Mouse (Mus musculus): ENCODE results near the gene Rims1.

Gene Rims1

DNA sequence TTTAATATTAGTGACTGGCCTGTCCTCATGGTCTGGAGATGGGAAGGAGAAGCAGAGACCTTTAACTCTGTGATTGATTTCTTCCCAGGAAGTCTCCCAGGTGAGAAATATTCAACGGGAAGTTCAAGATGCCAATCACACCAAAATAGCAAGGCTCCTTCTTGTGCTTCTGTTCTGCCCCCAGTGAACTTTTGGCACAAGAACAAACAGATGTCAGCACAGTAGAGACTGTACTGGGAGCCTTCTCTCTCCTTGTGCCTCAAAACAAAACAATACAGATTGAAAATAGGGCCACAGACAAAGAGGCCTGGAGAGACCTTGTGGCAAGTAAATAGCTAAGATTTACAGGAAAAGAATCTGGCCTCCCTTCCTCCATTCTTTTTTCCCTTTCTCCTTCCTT lies 110.7 kb downstream of the Rims1 start:
- no peak for DNase-seq (ENCODE audit: low spot score in 2 of 2)

DNA sequence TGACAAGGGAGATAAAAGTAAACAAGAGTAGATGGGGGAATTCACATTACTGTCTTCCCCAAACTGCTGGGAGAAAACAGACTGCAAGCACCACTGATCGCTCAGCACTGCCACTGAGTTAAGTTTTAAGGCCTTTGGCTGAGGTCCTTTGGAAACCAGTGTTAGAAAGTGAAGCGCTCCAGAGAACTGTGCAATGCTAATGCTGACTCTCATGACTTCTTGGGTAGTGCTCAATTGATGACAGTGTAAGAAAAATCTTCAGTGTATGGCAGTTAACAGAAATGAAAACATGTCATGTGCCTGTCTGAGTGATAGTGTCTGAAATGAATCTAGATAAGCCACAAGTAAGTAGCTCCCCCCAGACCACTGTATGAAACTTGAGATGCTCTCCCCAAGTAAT lies 111.3 kb downstream of the Rims1 start:
- no peak for DNase-seq (ENCODE audit: low spot score in 2 of 2)

GRCm38 (mm10) chr1:22683455-22683854 lies 122.3 kb downstream of the Rims1 start:
- no peak for DNase-seq (ENCODE audit: low spot score in 2 of 2)

- DNase-seq (ENCODE audit: low spot score in 2 of 2): no peak
Measured at GRCm38 (mm10) chr1:22664196-22664595, 141.6 kb downstream of the Rims1 start.

GRCm38 (mm10) chr1:22661825-22662224 lies 144.0 kb downstream of the Rims1 start:
- DNase-seq (ENCODE audit: low spot score in 2 of 2): no peak

- DNase-seq (ENCODE audit: low spot score in 2 of 2): no peak
Measured at GRCm38 (mm10) chr1:22655983-22656382, 149.8 kb downstream of the Rims1 start.

GRCm38 (mm10) chr1:22654903-22655302 lies 150.9 kb downstream of the Rims1 start:
- no peak for DNase-seq (ENCODE audit: low spot score in 2 of 2)

DNA sequence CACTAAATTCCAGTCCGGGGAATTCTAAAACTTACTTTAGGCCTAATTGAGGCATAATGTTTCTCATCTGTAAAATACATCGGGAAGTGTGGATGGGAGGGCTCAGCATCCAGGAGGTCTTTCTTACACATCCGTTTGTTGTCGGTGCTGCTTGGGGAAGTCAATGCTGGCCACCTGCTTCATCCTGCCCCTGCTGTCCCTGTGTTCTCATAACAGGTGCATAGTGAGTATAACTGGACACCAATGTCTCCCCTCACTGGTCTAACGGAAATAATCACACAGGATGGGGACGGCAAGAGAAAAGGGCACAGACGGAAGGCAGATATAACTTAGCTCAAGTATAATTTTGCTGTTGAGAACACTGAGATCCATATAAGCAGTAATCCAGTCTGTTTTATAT lies 155.2 kb downstream of the Rims1 start:
- DNase-seq (ENCODE audit: low spot score in 2 of 2): no peak

GRCm38 (mm10) chr1:22649432-22649831 lies 156.4 kb downstream of the Rims1 start:
- no peak for DNase-seq (ENCODE audit: low spot score in 2 of 2)

GRCm38 (mm10) chr1:22645257-22645656 lies 160.5 kb downstream of the Rims1 start:
- no peak for DNase-seq (ENCODE audit: low spot score in 2 of 2)

DNA sequence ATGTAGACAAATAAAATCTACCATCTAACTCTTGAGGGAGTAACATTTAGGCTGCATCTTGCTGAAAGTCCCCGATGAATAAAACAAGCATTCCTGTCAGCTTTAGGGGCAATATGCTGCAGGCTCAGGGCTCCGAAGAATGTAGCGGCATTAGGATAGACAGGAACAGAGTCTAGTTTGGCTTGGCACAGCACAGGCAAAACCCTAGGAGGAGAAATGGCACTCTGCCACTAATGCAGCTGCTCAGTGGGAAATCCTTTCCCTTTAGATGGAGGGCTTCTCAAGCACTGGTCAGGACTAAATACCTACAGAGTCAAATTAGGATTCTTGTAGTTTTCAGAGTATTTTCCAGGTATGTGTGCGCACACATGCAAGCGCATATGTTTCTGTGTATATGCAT lies 165.2 kb downstream of the Rims1 start:
- no peak for DNase-seq (ENCODE audit: low spot score in 2 of 2)

DNA sequence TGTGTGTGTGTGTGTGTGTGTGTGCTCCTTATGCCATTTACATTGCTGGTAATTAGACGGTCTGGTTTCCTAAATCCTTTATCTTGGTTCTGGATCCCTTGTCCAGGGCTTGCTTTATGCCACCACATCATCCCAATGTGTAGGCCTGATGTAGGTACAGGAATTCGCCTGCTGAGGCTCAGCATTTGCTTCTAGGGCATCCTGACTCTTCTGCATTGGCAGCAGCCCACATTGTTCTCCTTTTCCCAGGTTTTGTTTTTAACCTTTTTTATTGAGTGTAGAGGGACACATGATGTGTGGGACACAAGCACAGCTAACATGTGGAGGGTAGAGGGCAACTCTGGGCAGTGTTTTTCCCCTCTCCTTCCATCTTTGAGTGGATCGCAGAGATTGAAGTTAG lies 166.1 kb downstream of the Rims1 start:
- no peak for DNase-seq (ENCODE audit: low spot score in 2 of 2)

DNA sequence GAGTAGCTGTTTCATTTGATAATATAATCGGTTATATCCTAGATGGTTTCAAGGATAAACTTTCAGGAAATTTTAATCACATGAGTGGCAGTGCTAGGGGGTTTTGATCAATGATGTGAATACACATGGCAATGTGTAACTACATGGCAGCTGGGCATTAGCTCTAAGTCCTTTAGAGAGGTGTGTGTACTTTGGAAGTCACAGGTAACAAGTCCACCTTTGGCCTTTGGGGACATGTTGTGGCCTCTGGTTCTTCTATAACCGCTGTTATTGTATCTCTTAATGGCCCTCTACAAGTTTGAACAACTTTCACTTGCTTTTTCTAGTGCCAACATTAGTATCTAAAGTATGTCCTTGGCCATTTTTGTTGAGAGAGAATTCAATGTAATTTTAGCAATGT lies 171.9 kb downstream of the Rims1 start:
- no peak for DNase-seq (ENCODE audit: low spot score in 2 of 2)

- no peak for DNase-seq (ENCODE audit: low spot score in 2 of 2)
Measured at GRCm38 (mm10) chr1:22632551-22632950, 173.2 kb downstream of the Rims1 start.

- no peak for DNase-seq (ENCODE audit: low spot score in 2 of 2)
Measured at GRCm38 (mm10) chr1:22631991-22632390, 173.8 kb downstream of the Rims1 start.

DNA sequence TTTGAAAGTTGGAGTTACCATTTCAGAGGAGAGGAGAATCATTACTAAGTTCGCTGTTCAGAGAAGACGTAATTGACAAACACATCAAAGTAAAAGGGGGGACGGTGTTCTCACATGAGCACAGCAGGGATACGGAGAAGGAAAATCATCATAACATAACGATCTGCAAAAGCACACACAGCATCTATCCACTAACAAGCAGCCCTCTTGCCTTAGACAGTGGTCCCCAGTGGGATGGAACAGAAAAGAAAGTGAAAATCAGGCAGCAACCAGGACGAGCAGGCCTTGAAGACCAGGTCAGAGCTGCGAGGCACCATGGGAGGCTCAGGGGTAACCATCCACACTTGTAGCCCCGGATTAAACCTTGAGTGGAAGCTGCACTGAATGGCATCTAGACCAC lies 176.8 kb downstream of the Rims1 start:
- no peak for DNase-seq (ENCODE audit: low spot score in 2 of 2)

DNA sequence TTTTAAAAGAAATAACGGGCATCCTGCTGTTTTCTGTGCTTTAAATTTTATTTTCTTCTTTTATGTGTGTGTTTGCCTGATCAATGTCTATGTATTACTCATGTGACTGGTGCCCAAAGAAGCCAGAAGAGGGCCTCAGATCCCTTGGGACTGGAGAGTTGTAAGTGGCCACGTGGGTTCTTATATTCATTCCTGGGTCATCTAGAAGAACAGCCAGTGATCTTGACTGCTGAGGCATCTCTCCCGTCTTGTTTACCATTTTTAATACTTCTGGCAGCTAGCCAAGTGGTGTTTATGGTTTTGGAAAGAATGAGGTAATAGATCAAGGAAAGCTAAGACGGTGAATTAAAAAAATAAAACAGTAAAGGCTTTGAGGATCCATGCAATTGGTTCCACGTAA lies 178.8 kb downstream of the Rims1 start:
- no peak for DNase-seq (ENCODE audit: low spot score in 2 of 2)

DNA sequence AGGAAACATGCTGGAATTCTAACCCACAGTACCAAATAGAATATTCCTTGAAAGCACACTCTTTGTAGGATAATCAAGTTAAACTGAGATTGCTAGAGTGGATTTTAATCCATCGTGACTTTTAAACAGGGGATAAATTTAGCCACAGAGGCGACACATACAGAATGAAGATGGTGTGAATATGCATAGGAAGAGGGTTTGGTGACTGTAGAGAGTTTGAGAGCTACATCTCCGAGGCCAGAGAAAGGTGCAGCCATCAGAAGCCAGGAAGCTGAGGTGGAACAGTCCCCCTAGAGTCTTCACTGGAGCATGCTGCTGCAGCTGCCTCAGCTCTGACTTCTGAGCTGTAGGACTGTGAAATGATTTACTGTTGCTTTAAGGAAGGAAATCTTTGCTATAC lies 179.5 kb downstream of the Rims1 start:
- no peak for DNase-seq (ENCODE audit: low spot score in 2 of 2)

GRCm38 (mm10) chr1:22620827-22621226 lies 185.0 kb downstream of the Rims1 start:
- no peak for DNase-seq (ENCODE audit: low spot score in 2 of 2)

DNA sequence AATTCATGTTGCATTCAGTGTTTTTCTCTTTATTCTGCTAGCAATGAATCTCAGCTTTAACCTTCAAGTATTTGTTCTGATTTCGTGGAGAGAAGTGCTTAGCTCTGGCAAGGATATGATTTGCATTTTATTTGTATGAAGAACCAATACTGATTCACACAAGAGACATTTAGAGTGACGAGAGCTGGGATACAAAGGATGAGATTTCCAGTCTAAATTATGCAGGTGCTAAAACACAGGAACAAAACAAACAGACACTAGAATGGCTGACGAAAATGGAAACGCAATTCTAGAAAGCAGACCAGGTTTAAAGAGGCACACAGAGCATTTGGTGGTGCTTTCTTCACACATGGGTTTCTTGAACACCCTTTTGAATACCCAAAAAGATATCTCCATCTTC lies 190.2 kb downstream of the Rims1 start:
- DNase-seq (ENCODE audit: low spot score in 2 of 2): no peak

GRCm38 (mm10) chr1:22613609-22614008 lies 192.2 kb downstream of the Rims1 start:
- no peak for DNase-seq (ENCODE audit: low spot score in 2 of 2)

DNA sequence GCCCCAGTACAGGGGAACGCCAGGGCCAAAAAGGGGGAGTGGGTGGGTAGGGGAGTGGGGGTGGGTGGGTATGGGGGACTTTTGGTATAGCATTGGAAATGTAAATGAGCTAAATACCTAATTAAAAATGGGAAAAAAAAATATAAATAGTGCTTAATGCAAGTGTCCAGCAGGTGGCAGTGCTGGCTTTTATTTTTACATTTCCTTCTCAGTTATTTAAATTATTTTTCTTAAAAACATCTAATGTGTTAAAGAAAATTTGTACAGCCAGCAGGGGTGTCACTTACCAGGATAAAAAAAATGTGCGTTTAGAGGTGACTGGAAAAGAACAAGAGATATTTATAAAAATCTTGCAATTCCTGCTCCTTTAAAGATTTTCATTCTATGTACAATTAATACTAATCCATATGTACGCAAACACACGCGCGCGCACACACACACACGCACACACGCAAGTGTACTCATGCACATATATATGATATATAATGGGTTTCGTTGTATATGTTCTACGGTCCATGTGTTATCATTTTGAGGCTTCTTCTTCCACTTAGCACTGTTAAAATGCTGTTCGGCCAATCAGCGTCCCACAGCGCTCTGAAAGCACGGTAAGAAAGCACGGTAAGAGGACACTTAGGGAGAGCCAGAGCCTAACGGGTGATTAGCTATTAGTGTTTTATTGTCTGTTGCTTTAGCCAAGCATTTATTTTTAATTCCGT lies 201.3 kb downstream of the Rims1 start:
- DNase-seq (ENCODE audit: low spot score in 2 of 2): no peak

DNA sequence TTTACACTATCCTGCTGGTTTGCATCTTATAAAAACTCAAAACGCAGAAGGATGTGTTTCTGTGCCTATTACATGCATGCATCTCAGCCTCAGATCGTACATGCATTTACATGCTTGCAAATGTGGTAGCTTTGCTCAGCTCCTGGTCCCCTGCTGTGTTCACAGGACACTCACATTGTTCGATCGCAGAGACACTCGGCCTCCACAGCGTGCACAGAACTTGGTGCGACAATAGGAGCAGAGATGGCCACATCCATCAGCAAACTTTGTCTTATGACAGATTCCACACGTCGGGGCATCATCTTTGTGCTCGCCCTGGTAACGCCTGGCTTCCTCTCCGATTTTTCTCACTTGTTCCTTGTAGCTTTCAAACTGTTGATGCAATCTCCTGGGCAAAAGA lies 209.6 kb downstream of the Rims1 start:
- no peak for DNase-seq (ENCODE audit: low spot score in 2 of 2)

DNA sequence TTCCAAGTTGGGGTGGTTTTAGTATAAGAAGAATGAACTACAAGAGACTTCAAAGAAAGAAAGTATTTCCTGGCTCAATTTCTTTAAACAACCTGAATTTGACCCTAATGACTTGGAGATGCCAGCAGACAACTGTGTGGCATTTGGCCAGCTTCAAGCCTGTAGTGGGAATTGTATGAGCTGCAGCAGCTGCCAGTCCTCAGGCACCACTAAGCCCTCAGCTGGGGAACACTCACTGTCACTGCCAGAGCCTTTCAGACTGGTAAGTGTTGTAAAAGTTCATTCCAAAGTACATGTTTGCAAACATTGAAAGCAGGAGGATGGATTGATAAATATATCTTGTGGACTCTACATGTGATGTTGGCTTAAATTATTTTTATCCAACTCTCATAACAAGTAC lies 211.0 kb downstream of the Rims1 start:
- no peak for DNase-seq (ENCODE audit: low spot score in 2 of 2)
